Mouse (Mus musculus) spleen, adult 2 months (tissue): Measurements from ENCODE around the gene C1qb. TPM values are rescaled to one million over a fixed set of nuclear protein-coding genes. Genes with fewer than 3 reads are reported as not detected.

Source experiments
- DNase-seq, 2 experiments: peaks; one replicate each; pipeline versions ENCODE4 v3.0.0 to v3.0.0-alpha.2; 2012 to 2021; ENCODE audit warnings: low spot score in 2 of 2, low read depth in 1 of 2
- H3K27ac ChIP-seq: fragments of 200-500 bp; 2 replicates; pipeline ENCODE4 v1.5.1; 2012; ENCODE audit warnings: low read length, inconsistent platforms; ENCODE audit not compliant: insufficient read depth
- H3K27me3 ChIP-seq: fragments of 200-500 bp; 2 replicates; pipeline ENCODE4 v1.6.1; 2012; ENCODE audit warnings: mild to moderate bottlenecking, moderate library complexity, low read length, inconsistent platforms; ENCODE audit not compliant: control insufficient read depth, insufficient read depth
- H3K36me3 ChIP-seq: fragments of 200-500 bp; 2 replicates; pipeline ENCODE4 v1.6.1; 2012; ENCODE audit warnings: mild to moderate bottlenecking, low read length, inconsistent platforms; ENCODE audit not compliant: control insufficient read depth, insufficient read depth
- H3K4me1 ChIP-seq: fragments of 200-500 bp; 2 replicates; pipeline ENCODE4 v1.6.1; 2011; ENCODE audit warnings: inconsistent platforms; ENCODE audit not compliant: control insufficient read depth, insufficient read depth, insufficient read length
- H3K4me3 ChIP-seq: fragments of 200-500 bp; 2 replicates; pipeline ENCODE4 v1.5.1; 2011; ENCODE audit warnings: mild to moderate bottlenecking, inconsistent platforms; ENCODE audit not compliant: insufficient read depth, insufficient read length; ENCODE audit errors: extremely low read depth
- CTCF ChIP-seq: fragments of 200-500 bp; IDR thresholded peaks from 2 replicates; pipeline ENCODE4 v1.5.1; 2011; ENCODE audit warnings: mild to moderate bottlenecking, inconsistent platforms; ENCODE audit not compliant: insufficient read depth, insufficient read length, insufficient replicate concordance; ENCODE audit errors: extremely low read depth
- POLR2A ChIP-seq: fragments of 200-500 bp; IDR thresholded peaks from 2 replicates; pipeline ENCODE4 v1.6.1; 2011; ENCODE audit warnings: low read depth, low read length, inconsistent platforms
- WGBS: fragments of 180-500 bp; shearing (Covaris S2); methylation state at CpG from one replicate; pipeline ENCODE4 v1.1.7; 2018; 5-methylcytosine and 5-hydroxymethylcytosine counted together
- polyA plus RNA-seq: library from polyadenylated mRNA; depleted of rRNA; stranded (reverse); fragments of >200 nt; gene quantifications from 2 replicates; pipeline ENCODE4 v1.2.3, GENCODE M21; 2012

The C1qb gene
- polyA plus RNA-seq, 1 experiment, result 284 TPM

DNA sequence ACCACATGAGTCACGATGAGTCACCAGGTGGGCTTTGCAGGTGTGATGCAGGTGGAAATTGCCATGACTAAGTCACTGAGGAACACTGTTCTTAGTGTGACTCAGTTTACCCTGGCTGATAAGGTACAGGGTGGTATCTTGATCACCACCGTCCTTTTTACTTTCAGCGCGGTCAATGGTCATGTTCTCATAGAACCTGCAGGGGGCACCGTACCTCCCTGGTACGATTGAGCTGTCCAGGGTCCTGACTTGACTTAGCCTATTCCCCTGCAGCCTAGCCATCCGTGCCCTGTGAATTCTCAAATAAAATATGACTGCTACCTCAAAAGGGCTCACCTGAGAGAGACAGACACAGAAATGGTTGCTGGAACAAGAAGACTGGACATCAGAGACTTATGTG is 21.0 kb upstream of the C1qb start:
- Histone ChIP-seq H3K27me3 (0 out of 2 replicates have a peak, but pooled peaks cover 3% of the 10 kb centered on the region), H3K4me3 (no peak overlapping the region), H3K36me3 (no peaks in the 10 kb centered on the region), H3K27ac (no peak overlapping the region), H3K4me1 (no peaks in the 10 kb centered on the region)
- WGBS, result 14% methylated on average over 7 of the region's 7 CpGs
- TF ChIP-seq CTCF (peak; percentile 49; the same call in 1 of the 2 replicates), POLR2A (no peak)
- DNase-seq, result no peak

DNA sequence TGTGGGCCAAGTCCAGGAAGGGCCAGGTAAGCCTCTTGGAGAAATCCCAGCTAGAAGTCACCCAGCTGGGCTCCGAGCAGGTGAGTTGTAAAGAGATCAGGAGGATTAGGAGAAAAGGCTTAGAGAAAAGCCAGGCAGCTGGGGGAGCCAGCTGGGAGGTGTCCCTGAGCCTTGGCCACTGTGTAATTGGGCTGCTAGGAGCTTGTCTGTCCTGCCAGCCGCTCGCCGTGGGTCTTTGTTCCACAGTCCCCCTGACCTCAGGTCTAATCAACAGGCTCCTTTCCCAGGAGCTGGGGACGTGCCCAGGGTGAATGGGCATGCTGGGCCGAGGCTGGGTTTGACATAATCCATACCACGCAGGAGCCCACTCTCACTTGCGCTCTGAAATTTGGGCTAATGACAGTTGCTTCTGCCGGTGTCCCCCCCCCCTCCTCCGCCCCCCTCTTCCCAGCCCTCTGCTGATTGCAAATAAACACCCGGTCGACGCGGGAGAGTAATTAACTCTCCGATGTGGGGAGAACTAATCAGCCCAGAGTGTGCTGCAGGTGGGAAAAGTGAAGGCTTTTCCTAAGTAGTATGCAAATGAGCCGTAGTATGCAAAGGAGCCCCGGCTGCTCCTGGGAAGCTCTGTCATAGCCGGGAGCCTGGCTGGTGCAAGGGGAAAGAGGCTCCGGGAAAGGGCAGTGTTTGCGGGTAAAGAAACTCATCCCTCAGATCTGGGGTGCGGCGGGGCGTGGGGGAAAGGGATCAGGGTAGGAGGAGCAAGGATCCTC is 19.0 kb upstream of the C1qb start:
- 6% methylated on average over 23 of the region's 23 CpGs for WGBS
- DNase-seq, result no peak
- Histone ChIP-seq H3K36me3 (no peaks in the 10 kb centered on the region), H3K4me1 (no peaks in the 10 kb centered on the region), H3K27ac (no peak overlapping the region), H3K4me3 (no peak overlapping the region), H3K27me3 (0 out of 2 replicates have a peak, but pooled peaks cover 3% of the 10 kb centered on the region)
- TF ChIP-seq CTCF, result no peak
- TF ChIP-seq POLR2A, result no peak

DNA sequence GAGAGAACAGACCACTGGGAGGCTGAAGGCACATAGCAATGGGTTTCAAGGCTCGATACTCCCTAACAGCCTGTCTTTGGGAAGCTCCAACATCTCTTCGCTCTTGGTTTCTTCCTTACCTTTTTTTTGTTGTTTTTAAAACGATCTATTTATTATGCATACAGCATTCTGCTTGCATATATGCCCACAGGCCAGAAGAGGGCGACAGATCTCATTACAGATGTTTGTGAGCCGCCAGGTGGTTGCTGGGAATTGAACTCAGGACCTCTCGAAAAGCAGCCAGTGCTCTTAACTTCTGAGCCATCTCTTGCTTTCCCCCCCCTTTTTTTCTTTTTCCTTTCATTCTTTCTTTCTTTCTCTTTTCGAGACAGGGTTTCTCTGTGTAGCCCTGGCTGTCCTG is 13.2 kb upstream of the C1qb start:
- H3K27me3 ChIP-seq, result no peaks in the 10 kb centered on the region
- H3K4me3 ChIP-seq, result no peak overlapping the region
- no peaks in the 10 kb centered on the region for H3K36me3 ChIP-seq
- no peaks in the 10 kb centered on the region for H3K4me1 ChIP-seq
- no peak overlapping the region for H3K27ac ChIP-seq
- WGBS, result 56% methylated on average over 7 of the region's 7 CpGs
- TF ChIP-seq POLR2A, result no peak
- no peak for TF ChIP-seq CTCF
- DNase-seq, result no peak

DNA sequence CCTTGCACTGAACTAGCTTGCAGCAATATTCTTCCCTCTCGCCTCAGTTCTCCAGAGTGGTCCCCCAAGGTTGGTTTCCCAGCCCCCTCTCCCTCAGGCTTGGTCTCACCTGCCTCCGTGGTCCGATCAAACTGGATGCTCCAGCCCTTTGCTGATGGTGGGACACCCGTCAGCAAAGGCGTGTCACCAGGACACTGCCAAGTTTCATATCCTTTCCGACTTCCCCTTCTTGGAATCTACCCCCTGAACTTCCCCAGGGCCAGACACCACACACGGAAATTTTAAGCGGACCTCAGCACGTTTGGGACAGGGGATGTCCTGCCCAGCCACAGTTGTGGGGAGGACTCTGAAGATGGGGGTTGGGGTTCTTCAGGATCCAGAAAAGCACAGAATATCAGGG is 12.7 kb upstream of the C1qb start, which contains the start of gene C1qa:
Gene C1qa (minus strand): TSS at position 167 of the 400 bp plus-strand sequence.
- peak within 1 kb of the TSS; percentile 69 for H3K27ac ChIP-seq
- no peaks in the 10 kb centered on the region for H3K4me1 ChIP-seq
- H3K4me3 ChIP-seq, result peak within 1 kb of the TSS; percentile 21; the same call in 1 of the 2 replicates
- H3K27me3 ChIP-seq, result no peaks in the 10 kb centered on the region
- DNase-seq, result no peak
- TF ChIP-seq POLR2A (no peak), CTCF (no peak)
- WGBS, result 68% methylated on average over 9 of the region's 9 CpGs
- H3K36me3 ChIP-seq, result no peaks in the 10 kb centered on the region

DNA sequence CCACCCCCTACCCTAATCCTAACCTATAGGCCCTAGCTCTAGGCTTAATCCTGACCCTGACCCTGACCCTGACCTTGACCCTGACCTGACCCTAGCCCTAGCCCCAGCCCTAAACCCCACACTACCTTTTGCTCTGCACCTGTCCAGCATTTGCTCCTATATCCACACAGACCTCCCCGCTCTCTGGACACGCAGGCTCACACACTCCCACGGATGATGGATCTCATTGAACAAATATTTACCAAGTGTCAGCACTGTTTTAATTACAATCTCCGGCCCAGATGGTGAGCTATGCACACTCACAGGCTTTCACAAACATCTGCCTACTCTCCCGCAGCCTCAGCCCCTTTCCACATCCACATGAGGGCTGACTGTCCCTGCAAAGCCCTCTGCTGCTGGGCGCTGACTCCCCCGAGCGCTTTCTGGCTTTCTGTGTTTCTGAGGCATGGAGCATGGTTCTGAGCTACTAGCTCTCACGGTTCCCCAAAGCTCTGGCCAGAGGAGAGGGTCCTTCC is 12.2 kb upstream of the C1qb start:
- Histone ChIP-seq H3K4me3 (peak overlapping the region; percentile 21; the same call in 1 of the 2 replicates), H3K36me3 (no peaks in the 10 kb centered on the region), H3K4me1 (no peaks in the 10 kb centered on the region), H3K27ac (peak overlapping the region; percentile 69), H3K27me3 (no peaks in the 10 kb centered on the region)
- DNase-seq, result no peak
- 69% methylated on average over 9 of the region's 9 CpGs for WGBS
- TF ChIP-seq CTCF, result no peak
- no peak for TF ChIP-seq POLR2A

DNA sequence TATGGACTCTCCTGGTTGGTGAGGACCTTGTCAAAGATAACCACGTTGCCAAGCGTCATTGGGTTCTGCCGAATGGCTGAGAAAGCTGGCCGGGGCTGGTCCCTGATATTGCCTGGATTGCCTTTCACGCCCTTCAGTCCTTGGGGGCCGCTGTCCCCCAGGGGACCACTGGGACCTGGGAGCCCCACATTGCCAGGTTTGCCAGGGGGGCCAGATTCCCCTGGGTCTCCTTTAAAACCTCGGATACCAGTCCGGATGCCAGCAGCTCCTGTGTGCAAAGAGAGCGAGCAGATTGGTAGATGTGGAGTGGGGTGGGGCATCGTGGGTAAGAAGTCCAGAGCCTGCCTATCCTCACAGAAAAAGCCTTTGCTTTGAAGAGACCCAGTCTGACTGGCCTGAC is 10.5 kb upstream of the C1qb start:
- Histone ChIP-seq H3K27ac (peak overlapping the region; percentile 30; the same call in 1 of the 2 replicates), H3K27me3 (no peaks in the 10 kb centered on the region), H3K36me3 (no peaks in the 10 kb centered on the region), H3K4me3 (no peak overlapping the region), H3K4me1 (no peaks in the 10 kb centered on the region)
- WGBS, result 28% methylated on average over 10 of the region's 10 CpGs
- DNase-seq, result no peak
- TF ChIP-seq POLR2A (no peak), CTCF (no peak)

DNA sequence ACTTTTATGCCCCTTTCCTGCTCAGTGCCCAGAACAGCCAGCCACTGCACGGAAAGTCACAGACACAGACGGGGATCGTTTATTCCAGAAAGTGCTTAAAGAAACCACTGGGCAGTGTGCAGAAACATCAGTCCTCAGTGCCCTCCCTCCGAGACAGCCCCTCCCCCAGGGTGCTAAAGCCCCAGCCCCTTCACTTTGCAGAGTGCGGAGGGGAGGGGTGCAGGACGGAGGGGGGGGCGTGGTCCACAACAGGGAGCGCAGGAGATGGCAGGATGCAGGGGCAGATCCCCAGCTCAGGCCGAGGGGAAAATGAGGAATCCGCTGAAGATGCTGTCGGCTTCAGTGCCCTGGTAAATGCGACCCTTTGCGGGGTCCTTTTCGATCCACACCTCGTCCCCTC is 9.9 kb upstream of the C1qb start:
- H3K27ac ChIP-seq, result no peak overlapping the region
- H3K4me3 ChIP-seq, result no peak overlapping the region
- WGBS, result 14% methylated on average over 15 of the region's 15 CpGs
- no peak for DNase-seq
- no peaks in the 10 kb centered on the region for H3K36me3 ChIP-seq
- H3K4me1 ChIP-seq, result no peaks in the 10 kb centered on the region
- TF ChIP-seq POLR2A, result no peak
- no peak for TF ChIP-seq CTCF
- no peaks in the 10 kb centered on the region for H3K27me3 ChIP-seq
